Mouse (Mus musculus) kidney, postnatal 25 days (tissue): ENCODE data around the gene Kmt2d.

Source experiments
- DNase-seq, 2 experiments: peaks; one replicate each; pipeline ENCODE4 v3.0.0; 2021; ENCODE audit warnings: mixed read lengths in 2 of 2

Gene Kmt2d

GRCm38 (mm10) chr15:98886667-98887387 is 15.8 kb upstream of the Kmt2d start:
- no peak for DNase-seq

- no peak for DNase-seq
Measured at GRCm38 (mm10) chr15:98884106-98884505, 13.1 kb upstream of the Kmt2d start.

- peak; percentile 74 to 85 for DNase-seq
Measured at GRCm38 (mm10) chr15:98883661-98884060, 12.7 kb upstream of the Kmt2d start.

GRCm38 (mm10) chr15:98881656-98882008 is 10.6 kb upstream of the Kmt2d start:
- DNase-seq: no peak

DNA sequence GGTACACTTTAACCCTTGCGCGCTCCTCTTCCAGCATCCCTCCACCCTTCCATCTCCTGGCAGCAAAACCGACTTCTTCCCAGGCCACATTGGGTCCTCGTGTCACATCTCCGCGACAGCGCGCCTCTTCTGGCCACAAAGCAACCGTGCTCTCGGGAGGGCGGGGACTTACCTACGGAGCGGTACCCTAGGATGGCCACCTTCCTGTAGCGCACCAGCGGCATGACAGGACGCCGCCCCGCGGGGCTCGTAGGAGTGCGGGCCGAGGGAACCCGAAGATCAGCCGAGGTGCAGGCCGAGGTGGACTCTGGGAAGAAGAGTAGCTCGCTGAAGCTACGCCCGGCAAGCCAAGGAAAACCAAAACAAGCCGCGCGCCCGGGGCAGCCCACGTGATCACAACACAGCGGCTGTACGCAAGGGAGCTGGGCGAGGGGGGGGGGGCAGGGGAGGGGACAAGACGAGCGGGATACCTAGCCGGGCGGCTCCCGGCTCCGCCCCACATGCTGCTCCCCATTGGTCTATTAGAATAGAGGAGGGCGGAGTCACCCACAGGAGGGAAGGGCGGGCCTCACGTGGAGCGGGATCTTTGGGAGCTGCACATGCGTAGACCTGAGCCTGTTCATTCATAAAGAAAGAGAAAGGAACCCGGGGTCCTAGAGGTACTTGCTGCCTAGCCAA is 10.1 kb upstream of the Kmt2d start:
- DNase-seq: peak; percentile 95 to 98

GRCm38 (mm10) chr15:98877331-98877730 is 6.3 kb upstream of the Kmt2d start:
- DNase-seq: peak; percentile 66 to 87

- DNase-seq: peak; percentile 93 to 97
Measured at GRCm38 (mm10) chr15:98871916-98872888, 1.2 kb upstream of the Kmt2d start.

DNA sequence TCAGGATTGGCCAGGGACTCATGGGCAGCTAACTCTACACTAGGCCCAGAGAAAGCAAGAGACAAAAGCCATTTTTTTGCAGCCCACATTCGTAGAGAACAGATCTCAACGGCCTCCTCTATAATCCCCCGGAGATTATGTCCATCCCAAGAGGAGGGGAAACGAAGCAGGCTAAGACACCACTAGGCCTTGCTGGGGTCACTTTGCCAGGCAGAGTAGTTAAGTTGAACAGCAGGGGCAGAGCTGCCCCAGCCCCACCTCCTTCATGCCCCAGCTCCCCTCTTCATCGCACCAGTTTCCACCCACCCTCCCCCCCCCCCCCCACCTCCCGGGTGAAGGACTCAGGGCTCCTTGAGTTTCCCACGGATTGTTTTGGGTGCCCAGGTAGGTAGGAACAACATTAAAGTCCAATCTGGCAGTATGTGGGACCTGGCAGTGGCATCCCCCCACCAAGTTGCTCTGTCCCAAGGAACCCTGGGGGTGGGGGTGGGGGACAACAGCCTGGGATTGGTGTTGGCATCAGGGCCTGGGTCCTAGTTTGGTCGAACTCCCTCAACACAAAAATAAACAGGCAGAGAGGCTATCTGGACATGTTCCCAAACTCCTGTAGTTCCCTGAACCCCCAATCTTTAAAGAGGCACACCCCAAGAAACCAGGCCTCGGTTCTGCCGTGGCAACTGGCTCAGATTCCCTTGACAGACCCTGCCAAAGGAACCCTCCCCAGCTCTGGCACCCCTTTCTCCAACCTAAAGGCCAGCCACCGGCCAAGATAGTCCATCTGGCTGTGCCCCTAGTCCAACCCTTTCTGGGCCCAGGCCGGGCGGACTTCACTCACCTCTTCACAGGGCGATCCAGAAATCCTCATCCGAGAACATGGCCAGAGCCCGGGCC is 580 bp downstream of the Kmt2d start:
- DNase-seq: peak; percentile 53 to 78

- DNase-seq: no peak
Measured at GRCm38 (mm10) chr15:98869342-98870178, 1.4 kb downstream of the Kmt2d start.

GRCm38 (mm10) chr15:98868346-98869063 is 2.5 kb downstream of the Kmt2d start:
- DNase-seq: no peak

DNA sequence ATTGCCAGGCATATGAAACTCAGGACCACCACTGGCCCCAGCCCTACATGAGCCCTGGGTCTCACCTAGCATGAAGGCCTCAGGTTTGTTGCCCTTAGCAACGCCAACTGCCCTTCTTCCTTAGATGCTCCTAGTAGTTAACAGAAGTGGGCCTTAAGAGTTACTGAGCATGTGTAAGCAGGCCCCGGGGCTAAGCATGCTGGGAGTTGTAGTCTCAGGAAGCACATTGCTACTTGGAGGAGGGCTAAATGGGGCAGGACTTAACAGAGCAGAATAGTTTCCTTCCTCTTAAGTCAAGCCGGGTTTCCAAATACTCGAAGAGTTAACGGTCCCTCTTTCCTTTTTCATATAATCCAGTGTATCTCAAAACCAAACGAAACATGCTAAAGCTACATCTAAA is 3.7 kb downstream of the Kmt2d start:
- DNase-seq: peak; percentile 67 to 80

GRCm38 (mm10) chr15:98866501-98866900 is 4.5 kb downstream of the Kmt2d start:
- no peak for DNase-seq

GRCm38 (mm10) chr15:98865771-98866170 is 5.2 kb downstream of the Kmt2d start:
- no peak for DNase-seq

- no peak for DNase-seq
Measured at GRCm38 (mm10) chr15:98864951-98865350, 6.1 kb downstream of the Kmt2d start.

GRCm38 (mm10) chr15:98863451-98863958 is 7.5 kb downstream of the Kmt2d start:
- DNase-seq: peak in 1 of 2 experiments; percentile 42

- no peak for DNase-seq
Measured at GRCm38 (mm10) chr15:98861701-98862410, 9.1 kb downstream of the Kmt2d start.

- no peak for DNase-seq
Measured at GRCm38 (mm10) chr15:98860921-98861320, 10.1 kb downstream of the Kmt2d start.

GRCm38 (mm10) chr15:98859319-98860043 is 11.5 kb downstream of the Kmt2d start:
- no peak for DNase-seq

DNA sequence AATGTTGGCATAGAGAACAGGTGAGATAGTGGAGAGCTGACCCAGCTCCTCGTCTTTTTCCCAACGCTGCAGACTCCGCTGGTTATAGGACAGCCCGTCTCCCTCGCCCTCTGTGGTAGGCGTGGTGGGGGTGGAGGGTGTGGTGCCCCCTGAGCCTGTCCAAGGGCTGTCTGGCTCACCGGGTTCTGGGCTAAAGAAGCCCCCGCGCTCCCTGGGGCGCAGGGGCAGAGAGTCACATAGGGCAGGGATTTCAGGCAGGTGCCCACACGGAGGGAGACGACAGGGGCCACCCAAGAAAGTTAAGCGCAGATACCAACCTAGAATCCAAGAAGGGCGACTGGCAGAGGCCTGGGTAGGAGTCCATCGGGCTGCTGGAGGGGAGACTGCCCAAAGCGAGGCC is 16.8 kb downstream of the Kmt2d start:
- no peak for DNase-seq
